Mouse (Mus musculus): Measurements from ENCODE around the gene Cabin1.
"Not testable (repeated sequence)": the region's sequence is repeated elsewhere in the genome, so short reads cannot be mapped to it uniquely, and the experiment has no call there.

Cabin1 gene

DNA sequence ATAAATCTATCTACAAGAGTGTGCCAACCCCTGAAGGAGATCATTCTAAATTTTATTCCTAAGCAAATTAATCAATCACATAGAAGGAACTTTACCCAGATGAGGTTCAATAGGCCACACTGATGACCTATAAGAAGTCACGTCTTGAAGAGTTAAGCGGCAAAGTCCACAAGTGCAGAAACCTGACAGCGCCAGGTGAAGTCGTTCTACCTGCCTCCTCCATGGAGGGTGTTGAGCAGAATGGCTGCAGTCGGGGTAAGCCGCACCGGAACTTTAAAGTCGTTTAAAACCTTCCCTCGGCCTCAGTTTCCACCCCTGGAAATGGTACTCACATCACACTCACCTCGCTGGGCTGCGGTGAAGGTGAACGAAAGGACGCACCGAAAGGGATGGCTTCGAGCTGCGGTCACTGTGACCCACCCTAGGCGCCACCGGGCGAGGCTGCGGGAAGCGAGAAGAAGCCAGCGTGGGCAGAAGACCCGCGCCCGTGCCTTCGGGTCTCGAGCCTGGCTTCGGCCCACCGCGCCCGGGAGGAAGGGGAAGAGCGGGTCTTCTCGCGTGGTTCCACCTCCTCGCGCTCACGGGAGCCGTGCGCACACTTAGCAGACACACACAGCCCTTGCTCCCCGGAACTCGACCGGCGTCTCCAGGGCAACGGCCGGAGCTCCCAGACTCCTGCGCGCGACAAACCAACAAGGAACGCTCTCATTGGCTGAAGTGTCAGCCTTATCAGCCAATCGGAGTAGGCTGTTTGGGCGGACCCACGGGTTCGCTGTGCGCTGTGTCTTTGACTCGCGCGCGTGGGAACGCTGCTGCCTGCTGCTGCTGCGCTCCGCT, at the start of gene Cabin1:
TSS of gene Cabin1 (minus strand) at position 660 of the 837 bp plus-strand sequence.
- DNase-seq (ENCODE audit: low spot score in 2 of 2) = peak; percentile 90 to 97

DNA sequence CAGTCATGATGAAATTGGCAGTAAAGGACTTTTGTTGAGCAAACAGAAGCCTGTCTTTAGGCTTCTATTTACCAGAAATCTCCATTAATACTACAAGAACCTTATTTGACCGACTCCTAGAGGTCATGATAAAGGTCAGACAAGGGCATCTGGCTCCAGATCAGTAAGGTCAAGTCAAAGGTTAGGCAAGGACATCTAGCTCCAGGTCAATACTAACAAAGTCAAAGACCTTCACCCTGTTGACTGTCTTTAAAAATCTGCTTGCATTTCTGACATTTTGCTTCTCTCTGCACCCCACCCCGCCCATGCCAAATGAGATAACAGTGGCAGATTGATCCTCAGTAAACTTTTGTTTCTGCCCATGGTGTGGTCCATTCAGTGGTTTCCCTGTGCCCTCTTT, 40.1 kb upstream of the Cabin1 start:
- no peak for DNase-seq (ENCODE audit: low spot score in 2 of 2)

DNA sequence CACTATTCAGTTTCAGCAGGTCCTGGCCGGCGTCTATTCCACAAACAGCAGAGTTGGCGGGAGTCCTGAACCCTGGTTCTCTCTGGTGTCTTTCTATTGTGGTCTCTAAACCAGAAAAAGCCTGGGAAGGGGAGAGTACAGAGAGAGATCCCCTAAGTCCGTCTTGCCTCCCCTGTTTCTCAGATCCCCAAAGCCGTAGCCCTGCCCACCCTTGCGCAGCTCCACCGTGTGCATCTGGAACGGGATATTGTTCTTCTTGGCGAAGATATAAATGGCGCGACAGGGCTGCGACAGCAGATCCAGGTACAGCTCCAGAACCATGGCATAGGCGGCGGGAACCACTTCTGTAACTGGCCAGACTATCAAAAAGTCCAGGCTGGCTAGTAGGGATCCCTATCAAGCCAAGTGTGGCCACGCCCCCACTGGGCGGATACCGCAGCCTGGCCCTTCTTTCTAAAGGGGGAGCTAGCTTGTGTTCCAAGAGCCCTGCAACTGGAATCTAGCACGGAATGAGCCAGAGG, 34.1 kb upstream of the Cabin1 start, which contains the start of gene Gstt1:
TSS of gene Gstt1 (minus strand) at position 409 of the 521 bp plus-strand sequence.
- DNase-seq (ENCODE audit: low spot score in 2 of 2) = peak; percentile 56 to 59

DNA sequence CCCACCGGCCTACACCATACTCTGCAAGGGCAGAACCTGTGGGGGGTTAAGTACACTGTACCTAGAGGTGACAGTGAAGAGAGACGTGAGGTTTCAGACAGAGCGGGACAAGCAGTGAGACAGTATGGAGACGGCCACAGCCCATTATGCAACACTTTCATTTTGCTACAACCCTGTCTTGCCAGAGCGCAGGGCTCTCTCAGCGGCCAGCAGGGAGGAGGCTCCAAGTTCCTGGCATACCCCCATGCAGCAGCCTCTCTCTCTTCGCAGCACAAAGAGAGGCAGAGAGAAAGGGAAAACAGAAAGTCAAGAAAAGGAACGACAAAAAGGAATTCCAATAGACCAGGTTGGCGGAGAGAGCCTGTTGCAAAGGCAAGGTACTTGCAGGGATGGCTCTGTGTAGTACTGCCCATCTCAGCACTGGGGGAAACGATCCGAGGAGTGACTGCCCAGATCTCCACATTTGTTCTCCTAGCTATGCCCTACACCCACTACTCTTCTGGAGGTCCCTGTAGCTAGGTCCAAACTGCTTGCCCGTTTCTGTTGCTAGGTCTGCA, 33.6 kb upstream of the Cabin1 start:
- DNase-seq (ENCODE audit: low spot score in 2 of 2) = no peak

DNA sequence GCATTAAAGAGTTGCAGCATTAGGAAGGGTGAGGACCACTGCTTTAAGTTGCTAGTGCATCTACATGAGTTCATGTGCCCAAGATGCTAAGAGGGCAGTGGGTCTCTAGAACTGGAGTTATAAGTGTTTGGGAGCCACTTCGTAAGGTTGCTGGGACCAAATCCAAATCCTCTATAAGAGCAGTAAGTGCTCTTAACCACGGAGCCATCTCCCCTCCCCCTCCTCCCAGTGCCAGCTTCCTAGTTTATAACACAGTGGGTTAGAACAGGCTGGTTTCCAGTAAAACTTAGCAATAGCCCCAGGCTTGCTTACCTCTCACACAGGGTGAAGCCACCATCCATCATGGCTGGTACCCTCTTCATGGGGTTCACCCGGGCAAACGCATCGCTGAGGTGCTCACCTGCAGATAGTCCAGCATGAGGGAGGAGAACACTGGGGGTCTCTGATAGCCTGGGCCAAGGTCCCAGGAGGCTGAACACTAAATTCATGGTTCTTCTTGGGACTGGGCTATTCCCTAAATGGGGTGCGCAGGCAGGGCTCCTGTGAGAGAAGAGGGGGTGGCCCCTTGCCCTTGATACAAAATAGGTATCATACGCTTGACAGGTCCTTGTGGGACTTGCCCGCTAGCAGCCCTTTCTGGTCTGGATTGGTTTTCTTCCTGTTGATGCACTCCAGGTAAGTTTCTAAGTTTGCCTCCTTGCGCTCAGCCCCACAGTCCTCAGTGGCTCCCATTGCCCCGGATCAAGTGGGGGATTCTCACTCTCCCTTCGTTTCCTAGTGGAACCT, 32.8 kb upstream of the Cabin1 start:
- DNase-seq (ENCODE audit: low spot score in 2 of 2) = no peak

DNA sequence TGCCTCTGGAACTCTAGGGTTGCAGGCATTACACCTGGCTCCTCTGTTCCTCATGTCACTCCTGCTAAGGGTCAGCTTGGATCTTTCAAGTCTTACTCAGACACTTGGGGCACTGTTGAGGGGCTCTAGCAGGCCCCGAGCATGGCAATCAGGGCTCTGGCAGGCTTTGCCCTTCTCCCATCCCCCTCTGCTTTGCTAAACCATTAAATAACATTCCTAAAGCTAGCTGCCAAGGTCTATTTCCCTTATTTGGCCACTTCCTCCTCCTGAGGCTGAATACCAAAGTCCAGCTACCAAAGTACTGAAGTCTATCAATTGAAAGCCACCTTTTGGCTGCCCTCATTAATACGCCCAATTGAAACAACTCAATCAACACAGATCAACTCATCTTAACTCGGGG, 30.7 kb upstream of the Cabin1 start:
- DNase-seq (ENCODE audit: low spot score in 2 of 2) = no peak

DNA sequence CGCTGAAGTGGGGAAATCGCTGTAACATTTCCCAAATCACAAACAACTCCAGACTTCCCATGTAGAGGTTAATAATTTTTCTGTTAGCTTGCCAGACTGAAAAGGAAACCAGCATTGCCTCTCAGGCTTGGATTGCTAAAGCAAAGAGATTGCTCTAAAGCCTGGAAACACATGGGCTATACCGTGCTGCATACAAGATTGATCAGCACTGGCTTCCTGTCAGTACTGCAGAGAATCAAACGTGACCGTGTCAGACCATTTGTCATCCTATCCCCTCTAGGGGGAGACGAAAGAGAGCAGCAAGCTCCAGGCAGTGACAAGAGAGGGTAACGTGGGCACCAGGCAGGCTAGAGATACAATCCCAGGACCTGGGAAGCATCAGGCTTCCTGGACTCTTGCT, 26.6 kb upstream of the Cabin1 start:
- no peak for DNase-seq (ENCODE audit: low spot score in 2 of 2)

DNA sequence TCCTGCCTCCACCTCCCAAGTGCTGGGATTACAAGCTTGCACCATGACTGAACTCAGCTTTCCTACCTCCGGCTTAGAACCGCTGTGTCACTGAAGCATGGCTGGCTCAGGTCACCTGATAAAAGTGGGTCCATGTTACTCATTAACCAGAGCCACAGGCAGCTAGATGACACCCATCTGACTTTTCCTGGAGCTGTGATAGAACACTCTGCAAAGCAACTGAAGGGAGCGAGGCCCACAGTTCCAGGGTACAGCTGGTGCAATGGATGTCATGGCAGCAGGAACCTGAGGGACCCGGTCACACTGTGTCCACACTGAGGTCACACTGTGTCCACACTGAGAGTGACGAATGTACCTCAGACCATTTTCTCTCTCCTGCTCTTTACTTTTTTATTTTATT, 25.7 kb upstream of the Cabin1 start:
- no peak for DNase-seq (ENCODE audit: low spot score in 2 of 2)

DNA sequence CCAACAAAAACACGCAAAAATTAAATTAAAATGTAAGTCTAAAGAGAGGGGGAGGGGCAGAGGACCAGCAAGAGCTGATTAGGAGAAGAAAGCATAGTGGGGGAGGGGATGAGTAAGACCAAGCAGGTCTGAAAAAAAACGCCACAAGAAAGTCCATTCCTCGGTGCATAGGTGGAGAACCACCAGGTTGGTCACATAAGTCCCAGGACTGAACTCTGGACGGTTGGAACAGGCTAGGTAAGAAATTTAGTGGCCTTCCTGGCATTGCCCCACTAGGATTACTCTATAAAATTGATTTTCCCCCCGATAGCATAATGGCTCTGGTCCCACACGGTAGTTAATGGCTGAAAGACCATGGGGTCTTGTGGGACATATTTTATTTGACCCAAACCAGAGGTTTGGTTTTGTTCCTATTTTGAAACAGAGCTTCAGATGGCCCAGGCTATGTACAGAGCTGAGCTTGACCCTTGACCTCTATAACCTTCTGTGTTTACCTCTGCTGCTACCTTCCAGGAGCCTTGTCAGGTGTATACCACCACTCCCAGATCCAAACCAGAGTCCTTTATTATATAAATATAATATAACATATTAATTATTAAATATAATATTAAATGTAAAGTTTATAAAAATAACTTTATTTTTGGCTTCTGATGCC, 25.1 kb upstream of the Cabin1 start:
- DNase-seq (ENCODE audit: low spot score in 2 of 2) = no peak

DNA sequence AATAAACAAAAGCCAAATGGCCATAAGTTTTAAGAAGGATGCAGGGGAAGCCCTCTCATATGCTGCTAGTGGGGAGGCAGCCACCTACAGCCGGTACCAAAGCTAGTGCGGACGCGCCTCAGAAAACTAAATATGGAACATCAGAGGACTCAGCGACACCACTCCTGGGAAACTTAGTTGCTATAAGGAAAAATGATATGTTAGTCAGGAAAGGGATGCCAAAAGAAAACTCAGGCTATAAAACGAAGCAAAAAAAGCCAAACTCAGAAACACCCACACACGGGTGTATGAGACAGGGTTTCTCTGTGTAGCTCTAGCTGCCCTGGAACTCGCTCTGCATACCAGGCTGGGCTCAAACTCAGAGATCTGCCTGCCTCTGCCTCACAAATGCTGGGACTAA, 24.1 kb upstream of the Cabin1 start:
- DNase-seq (ENCODE audit: low spot score in 2 of 2) = no peak

DNA sequence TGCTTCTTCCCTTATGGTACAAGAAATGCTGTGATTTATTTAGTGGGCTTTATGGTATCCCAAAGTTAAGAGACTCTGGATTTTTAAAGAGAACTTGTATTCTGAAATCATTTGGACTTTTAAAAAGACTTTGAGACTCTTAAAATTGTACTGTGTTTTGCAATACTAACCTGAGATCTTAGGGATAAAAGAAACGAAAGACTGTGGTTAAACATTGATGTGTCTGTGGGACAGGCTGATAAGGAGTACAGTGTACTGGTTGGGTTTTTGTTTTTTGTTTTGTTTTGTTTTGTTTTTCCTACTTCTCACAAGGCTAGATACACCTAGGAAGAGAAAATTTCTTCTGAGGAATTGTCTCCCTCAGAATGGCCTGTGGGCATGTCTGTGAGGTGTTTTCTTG, 21.3 kb upstream of the Cabin1 start:
- DNase-seq (ENCODE audit: low spot score in 2 of 2) = no peak

DNA sequence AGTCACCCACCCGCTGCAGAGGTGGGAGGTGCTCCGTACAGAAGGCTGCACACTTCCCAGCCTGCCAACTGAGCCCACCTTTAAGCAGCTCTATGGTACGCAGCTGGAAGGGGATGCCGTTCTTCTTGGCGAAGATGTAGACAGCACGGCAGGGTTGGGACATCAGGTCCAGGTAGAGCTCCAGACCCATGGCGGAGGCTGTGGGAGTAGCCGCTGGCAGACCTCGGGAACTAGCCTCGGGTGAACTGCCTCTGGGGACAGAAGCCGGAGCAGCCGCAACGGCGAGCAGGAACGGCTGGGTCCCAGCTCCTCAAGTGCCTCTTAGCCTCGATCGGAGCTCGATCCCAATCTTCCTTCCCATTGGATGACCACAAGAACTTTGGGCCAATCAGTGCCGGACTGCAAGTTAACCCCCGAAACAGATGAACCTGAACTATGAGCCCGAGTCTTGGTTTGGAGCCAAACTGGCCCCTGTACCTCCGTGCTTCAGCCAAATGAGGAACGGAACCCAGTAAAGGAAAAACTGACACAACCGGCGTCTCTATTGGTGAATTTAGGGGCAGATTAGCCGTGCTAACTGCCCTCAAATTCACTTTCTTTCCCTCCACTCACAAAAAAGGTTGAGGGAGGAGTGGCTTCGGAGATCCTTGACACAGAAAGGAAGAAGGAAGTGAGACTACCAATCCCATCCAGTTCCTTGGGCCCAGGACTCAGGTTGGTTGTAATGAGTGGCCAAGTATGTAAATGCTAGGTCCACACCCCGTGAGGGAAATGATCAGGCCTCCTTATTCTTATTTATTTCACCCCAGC, 16.8 kb upstream of the Cabin1 start, which contains the start of the genes Gm20441 and Gstt3:
TSS of gene Gm20441 (minus strand) at position 186 of the 810 bp plus-strand sequence.
TSS of gene Gstt3 (minus strand) at position 646 of the 810 bp plus-strand sequence.
- no peak for DNase-seq (ENCODE audit: low spot score in 2 of 2)

DNA sequence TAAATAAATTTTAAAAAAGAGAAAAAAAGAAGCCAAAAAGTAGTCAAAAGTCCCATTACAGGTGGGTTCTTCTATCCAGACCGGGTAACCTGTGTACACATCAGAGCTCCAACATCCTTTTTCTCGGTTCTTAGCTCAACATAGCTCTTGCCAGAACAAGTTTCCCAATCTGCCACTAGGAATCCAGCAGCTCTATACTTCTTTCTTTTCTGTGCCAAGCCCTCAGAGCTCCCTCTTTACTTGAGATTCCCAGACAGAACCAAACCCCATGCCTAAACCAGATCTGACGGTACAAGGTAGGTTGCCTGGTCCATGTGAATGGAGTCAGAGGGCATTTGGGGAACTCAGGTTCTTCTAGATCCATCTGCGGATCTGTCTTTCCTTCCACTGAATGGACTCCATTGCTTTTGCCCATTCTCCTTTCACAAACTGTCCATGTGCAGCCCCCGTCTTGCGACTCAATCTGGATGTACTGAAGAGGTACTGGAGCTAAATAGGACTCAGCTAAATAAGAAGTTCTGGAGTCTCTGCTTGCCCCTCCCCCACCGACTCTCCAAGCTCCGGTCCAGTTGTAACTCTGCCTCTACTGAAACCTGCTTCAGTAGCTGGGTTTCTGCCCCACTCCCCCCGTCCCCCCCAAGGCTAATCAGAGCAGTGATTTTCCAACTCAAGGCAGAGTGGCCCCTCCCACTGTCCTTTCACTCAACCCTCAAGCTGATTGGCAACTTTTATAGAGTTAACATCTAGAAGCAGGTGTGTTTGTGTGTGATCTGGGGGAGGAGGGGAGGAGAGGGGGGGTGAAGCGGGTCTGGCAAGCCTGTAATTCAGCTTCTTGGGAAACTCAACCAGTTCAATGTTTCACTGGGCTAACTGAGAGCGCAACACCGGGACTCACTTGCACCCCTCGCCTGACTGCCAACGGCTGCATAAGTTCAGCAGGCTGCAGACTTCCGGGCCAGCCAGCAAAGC, 15.3 kb upstream of the Cabin1 start:
- DNase-seq (ENCODE audit: low spot score in 2 of 2) = no peak

DNA sequence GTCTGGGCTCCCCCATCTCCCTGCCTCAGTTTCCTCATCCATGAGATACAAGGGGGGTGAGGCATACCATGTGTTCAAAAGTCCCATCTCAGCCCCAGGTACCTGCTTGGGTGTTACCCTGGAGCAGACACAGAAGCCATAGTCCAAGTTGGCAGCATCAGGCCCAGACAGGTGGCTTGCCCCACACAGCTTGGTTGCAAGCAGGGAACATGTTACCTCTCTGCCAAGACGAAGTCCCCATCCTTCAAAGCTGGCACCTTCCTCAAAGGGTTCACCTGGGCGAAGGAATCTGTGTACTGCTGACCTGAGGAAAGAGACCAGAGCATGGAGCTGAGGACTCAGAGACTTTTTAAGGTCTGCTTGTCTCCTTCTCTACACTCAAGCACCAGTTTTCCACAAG, 13.7 kb upstream of the Cabin1 start:
- no peak for DNase-seq (ENCODE audit: low spot score in 2 of 2)

DNA sequence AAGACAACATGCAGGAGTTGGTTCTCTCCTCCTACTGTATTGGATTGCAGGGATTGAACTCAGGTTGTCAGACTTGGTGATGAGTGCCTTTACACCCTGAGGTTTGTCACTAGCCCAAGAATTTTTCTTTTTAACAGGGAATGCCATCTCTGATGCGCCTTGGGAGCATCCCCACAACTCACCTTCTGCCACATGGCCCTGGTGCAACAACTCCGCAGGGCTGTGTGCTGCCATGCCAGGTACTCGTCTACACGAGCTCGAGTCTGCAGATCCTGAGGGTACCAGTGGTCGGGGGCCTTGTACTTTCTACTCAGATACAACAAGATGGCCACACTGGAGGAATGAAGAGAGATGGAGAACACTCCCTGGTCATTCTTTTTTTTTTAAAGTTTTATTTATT, 12.4 kb upstream of the Cabin1 start:
- DNase-seq (ENCODE audit: low spot score in 2 of 2) = no peak

DNA sequence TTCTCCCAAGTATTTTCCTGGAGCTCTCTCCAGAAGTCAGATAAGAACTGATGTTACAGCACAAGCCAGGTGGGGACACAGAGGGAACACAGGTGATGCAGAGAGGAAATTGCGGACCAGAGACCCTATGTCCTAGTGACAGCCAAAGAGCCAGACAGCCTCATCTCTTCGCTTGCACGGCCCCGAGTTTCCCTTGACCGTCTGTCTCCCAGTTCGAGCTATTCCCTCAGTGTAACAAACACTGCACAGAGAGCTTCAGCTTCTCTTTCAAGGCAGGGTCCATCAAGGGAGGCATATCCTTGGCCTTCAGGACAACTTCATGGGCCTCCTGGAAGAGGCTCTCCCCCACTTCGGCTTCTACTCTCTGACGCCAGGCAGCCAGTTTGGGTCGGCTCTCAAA, 10.4 kb upstream of the Cabin1 start:
- DNase-seq (ENCODE audit: low spot score in 2 of 2) = no peak

DNA sequence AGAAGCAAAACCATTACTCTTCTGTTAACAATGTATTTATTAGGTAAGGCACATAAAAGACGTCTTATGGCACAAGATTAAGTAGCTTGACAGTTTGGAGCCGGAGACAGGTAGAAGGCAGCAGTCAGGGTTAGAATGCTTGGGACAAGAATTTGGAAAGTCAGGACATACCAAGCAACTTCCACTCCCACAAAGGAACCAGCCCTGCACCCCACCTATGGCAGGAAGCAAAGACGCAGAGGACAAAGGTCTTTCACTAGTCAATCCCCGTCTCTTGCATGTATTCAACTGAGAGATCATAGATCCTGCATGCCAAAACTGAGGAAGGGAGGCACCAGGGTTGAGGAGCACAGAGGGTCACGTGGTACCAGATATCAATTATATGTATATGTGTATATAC, 10.0 kb upstream of the Cabin1 start:
- DNase-seq (ENCODE audit: low spot score in 2 of 2) = no peak

DNA sequence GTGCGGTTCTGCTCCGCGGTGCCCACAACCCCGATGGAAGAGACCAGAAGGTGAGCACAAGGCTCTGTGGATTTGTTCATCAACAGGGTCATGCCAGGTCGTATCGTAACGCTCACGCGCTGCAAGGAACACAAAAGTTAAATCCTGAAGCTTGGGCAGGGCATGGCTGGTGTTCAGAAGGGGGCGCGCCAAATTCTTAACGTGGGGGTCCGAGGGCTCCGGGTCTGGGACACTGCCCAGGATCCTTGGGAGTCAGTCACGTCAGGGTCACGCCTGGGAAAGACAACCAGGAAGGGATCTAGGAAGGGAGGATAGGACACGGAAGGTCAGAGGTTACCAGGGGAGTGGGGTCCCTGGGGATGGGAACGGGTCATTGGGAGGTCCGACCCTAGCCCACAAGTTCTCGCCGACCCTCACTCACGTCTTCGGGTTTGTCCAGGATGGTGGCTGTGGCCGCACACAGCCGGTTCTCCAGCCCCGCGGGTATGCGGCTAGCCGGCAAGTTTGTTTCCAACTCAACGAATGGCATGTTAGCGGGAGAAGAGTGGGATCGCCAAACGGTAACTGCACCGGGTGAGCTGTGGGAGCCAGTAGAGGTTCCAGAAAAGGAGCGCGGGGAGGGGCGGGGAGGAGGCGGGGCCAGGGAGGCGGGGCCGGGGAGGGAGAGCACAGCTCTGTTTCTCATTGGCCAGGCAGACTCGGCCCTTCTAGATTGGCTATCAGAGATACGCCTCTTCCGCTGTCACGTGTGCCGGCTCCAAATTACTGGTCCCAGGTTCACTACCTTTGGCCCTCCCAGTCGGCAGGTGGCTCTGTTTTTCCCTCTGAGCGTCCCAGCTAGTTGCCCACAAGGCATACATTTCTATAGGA, 8.9 kb upstream of the Cabin1 start, which contains the start of gene Ddt:
TSS of gene Ddt (minus strand) at position 620 of the 870 bp plus-strand sequence.
- peak; percentile 68 to 76 for DNase-seq (ENCODE audit: low spot score in 2 of 2)

DNA sequence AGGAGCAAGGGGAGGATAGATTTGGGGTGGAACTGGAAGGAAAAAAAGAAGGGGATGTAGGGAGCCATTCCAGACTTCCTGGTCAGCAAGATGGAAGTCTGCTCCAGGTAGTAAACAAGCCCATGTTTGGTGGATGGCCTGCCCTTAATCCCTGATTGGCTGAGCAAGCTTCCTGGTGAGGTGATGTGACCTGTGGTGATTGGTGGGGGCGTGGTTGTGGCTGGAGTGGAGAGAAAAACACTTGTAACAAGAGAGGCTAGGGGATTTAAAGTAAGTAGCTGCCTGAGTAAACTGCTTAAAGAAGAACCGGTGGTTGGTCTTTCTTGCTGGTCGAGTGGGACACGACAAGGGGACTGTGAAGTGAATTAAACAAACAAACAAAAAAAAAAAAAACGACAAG, 3.6 kb upstream of the Cabin1 start:
- not testable (repeated sequence) for DNase-seq (ENCODE audit: low spot score in 2 of 2)

All from spleen, postnatal 14 days (tissue).